Mouse (Mus musculus) embryonic facial prominence, embryonic 11.5 days (tissue): ENCODE results near the gene Gm7247. TPM values are rescaled to one million over a fixed set of nuclear protein-coding genes. Genes with fewer than 3 reads are reported as not detected.
"Not testable (repeated sequence)": the region's sequence is repeated elsewhere in the genome, so short reads cannot be mapped to it uniquely, and the experiment has no call there.

Source experiments
- ATAC-seq: fragments of 200-750 bp; cut with Nextera tagmentation; replicated peaks from 2 replicates; pipeline ENCODE4 v1.8.0; 2017; ENCODE audit warnings: low read depth; ENCODE audit not compliant: insufficient number of reproducible peaks, low FRiP score, low TSS enrichment
- DNase-seq: peaks from one replicate; pipeline ENCODE4 v3.0.0-alpha.2; 2015; ENCODE audit warnings: low spot score
- H3K27ac ChIP-seq: fragments of 300-500 bp; sonication (generic); replicated peaks from 2 replicates; pipeline ENCODE4 v1.5.1; 2014; ENCODE audit warnings: mild to moderate bottlenecking, low read depth, low read length, control low read depth
- H3K27me3 ChIP-seq: fragments of 300-500 bp; sonication (generic); 2 replicates; pipeline ENCODE4 v1.6.1; 2014; ENCODE audit warnings: mild to moderate bottlenecking, low read length, moderate library complexity, mixed read lengths; ENCODE audit not compliant: control insufficient read depth, insufficient read depth
- H3K36me3 ChIP-seq: fragments of 300-500 bp; sonication (generic); replicated peaks from 2 replicates; pipeline ENCODE4 v1.6.1; 2014; ENCODE audit warnings: low read depth, mild to moderate bottlenecking, low read length, moderate library complexity, mixed read lengths; ENCODE audit not compliant: control insufficient read depth, insufficient read depth
- H3K4me1 ChIP-seq: fragments of 300-500 bp; sonication (generic); 2 replicates; pipeline ENCODE4 v1.6.1; 2014; ENCODE audit warnings: low read length, mixed read lengths; ENCODE audit not compliant: control insufficient read depth, insufficient read depth
- H3K4me2 ChIP-seq: fragments of 300-500 bp; sonication (generic); 2 replicates; pipeline ENCODE4 v1.6.1; 2014; ENCODE audit warnings: low read depth, mild to moderate bottlenecking, control low read depth, low read length, moderate library complexity
- H3K4me3 ChIP-seq: fragments of 300-500 bp; sonication (generic); 2 replicates; pipeline ENCODE4 v1.5.1; 2014; ENCODE audit warnings: low read depth, low read length, control low read depth
- H3K9ac ChIP-seq: fragments of 300-500 bp; sonication (generic); replicated peaks from 2 replicates; pipeline ENCODE4 v1.6.1; 2014; ENCODE audit warnings: mild to moderate bottlenecking, control low read depth, low read length
- H3K9me3 ChIP-seq: fragments of 300-500 bp; sonication (generic); replicated peaks from 2 replicates; pipeline ENCODE4 v1.6.1; 2016; ENCODE audit warnings: mild to moderate bottlenecking, low read length, inconsistent platforms, mixed read lengths; ENCODE audit not compliant: control insufficient read depth
- WGBS: fragments of 180-500 bp; shearing (Covaris S2); extraction: QIAGEN DNeasy Blood & Tissue Kit; methylation state at CpG from one replicate; pipeline ENCODE4 v1.1.7; 2014; 5-methylcytosine and 5-hydroxymethylcytosine counted together
- polyA plus RNA-seq: library from polyadenylated mRNA; unstranded; fragments of >200 nt; fragmentation: Nextera tagmentation; extraction: Ambion mirVana; gene quantifications from 2 replicates; pipeline ENCODE4 v1.2.1, GENCODE M21; 2014

Gm7247 gene
- polyA plus RNA-seq, 1 experiment from 2014 or later = not detected

DNA sequence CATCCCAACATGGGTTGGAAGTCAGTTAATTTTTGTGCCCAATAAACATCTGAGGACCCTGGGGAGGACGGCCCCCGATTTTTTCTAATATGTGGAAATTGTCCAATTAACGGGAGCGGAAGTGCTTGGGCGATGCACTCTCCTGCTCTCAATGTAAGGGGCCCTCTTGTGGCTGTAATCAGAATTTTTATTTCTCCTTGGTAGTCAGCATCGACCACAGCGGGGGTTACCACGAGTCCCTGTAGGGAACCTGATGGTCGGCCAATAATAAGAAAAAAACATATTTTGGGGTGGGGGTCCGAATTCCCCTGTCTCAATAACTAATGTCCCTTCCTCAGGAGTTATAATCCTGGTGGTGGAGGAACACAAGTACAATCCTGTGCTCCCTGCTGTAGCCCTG, 118.7 kb downstream of the Gm7247 start:
- not testable (repeated sequence) for H3K36me3 ChIP-seq, H3K9ac ChIP-seq, H3K27ac ChIP-seq, DNase-seq, H3K4me1 ChIP-seq, H3K9me3 ChIP-seq, H3K4me3 ChIP-seq, H3K27me3 ChIP-seq, ATAC-seq, H3K4me2 ChIP-seq
- WGBS = 89% methylated on average over 10 of the region's 10 CpGs

DNA sequence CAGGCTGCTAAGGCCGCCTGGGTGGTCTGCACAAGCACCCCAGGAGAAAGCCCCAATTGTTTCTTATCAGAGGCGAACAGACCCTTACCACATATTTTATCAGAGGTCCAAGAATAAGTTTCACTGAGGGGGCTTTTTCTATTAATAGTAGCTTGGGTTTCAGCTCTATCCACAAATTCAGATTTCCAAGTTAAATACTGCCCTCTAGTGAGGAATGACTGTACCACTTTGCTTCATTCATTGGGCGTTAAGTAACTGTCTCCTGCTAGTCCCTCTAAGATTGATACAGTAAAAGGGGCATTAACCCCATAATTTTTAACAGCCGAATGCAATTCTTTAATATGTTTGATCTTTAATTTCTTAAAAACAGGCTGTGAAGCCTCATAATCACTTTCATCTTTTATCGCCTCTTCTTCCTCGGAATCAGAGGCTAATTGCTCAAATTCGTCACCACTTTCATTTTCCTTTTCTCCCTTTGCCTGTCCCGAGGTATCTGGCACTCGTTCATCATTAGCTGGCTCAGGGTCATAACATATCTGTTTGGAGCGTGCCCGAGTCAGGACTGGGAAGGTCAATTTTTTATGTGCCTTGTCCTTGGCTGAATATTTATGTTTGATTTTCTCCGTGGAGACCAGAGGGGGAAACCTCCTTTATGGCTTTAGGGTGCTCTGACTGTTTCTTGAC, 119.9 kb downstream of the Gm7247 start:
- not testable (repeated sequence) for H3K27me3 ChIP-seq, H3K4me3 ChIP-seq, H3K4me1 ChIP-seq, ATAC-seq, DNase-seq, H3K27ac ChIP-seq, H3K4me2 ChIP-seq, H3K9ac ChIP-seq, H3K36me3 ChIP-seq, H3K9me3 ChIP-seq
- WGBS = 91% methylated on average over 12 of the region's 12 CpGs

DNA sequence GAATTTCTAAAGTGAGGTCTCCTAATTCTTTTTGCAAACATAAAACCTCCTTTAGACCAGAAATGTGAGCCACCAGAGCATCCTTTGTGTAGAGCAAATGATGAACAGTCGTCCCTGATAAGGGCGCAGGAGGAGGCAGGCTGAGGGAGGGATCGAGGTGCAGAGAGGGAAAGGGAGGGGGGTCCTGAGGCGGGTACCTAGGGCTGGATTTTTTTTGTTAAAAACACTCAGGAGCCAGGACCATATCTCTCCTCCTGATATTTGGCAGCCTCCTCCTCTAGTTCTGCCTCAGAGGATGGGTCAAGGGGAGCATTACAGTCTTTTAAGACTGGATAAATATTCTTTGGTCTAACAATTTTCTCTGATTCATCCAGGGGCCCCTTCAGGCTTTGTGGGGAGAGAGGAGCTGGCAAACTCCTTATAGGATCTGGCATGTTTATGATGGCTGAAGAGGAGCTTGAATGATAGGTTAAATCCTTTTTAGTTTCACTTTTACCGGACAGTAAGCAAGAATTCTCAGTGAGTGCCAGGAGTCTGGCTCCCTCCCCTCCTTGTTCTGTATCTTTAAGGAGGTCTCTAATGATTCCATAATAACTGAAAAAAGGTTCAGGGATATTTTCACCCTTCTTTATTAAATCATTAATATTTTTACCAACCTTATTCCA, 120.6 kb downstream of the Gm7247 start:
- ATAC-seq = no peak
- 84% methylated on average over 5 of the region's 5 CpGs for WGBS

DNA sequence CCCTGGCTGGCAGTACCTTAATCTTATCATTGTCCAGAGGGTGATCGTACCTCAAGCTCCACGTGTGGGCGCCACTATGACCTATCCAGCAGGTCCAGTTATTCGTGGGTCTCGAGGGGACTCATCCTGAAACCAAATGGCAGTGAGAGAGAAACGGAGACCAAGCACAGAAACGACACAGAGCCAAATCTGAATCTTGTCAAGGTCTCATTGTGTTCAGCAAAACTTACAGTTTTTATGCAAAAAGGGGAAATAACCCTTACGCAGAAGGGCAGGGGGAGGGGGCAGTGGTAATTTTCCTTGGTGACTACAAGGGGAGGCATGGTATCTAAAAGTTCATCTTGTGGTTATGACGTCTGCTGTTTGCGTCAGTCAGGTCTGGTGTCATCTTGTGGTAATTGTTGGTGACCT, 121.4 kb downstream of the Gm7247 start:
- not testable (repeated sequence) for H3K4me1 ChIP-seq, H3K27ac ChIP-seq, H3K4me3 ChIP-seq, DNase-seq, H3K4me2 ChIP-seq, H3K27me3 ChIP-seq, H3K9ac ChIP-seq, ATAC-seq, H3K36me3 ChIP-seq, H3K9me3 ChIP-seq
- whole genome bisulfite sequencing = 65% methylated on average over 10 of the region's 10 CpGs

More for the DNA sequence above, 120.6 kb downstream of the Gm7247 start:
- Histone ChIP-seq H3K4me1 (no peaks in the 10 kb centered on the region), H3K9me3 (no peaks in the 10 kb centered on the region), H3K27me3 (no peaks in the 10 kb centered on the region), H3K27ac (no peak overlapping the region), H3K9ac (no peak overlapping the region), H3K36me3 (no peaks in the 10 kb centered on the region), H3K4me2 (no peak overlapping the region), H3K4me3 (no peak overlapping the region)
- no peak for DNase-seq

DNA sequence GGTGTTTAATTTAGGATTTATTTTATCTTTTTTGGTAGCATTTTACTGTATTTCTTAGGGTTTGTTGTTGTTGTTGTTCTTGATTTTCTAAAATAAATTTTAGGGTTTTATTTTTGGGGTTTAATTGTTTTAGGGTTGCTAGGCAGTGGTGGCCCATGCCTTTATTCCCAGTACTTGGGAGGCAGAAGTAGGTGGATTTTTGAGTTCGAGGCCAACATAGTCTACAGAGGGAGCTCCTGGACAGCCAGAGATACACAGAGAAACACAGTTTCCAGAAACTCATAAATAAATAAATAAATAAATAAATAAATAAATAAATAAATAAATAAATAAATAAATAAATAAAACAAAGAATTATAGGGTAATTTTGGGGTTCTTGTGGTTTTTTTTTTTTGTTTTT, 122.1 kb downstream of the Gm7247 start:
- Histone ChIP-seq H3K9me3 (no peaks in the 10 kb centered on the region), H3K27ac (no peak overlapping the region), H3K4me2 (no peak overlapping the region), H3K4me1 (no peaks in the 10 kb centered on the region), H3K9ac (no peak overlapping the region), H3K36me3 (no peaks in the 10 kb centered on the region), H3K27me3 (no peaks in the 10 kb centered on the region), H3K4me3 (no peak overlapping the region)
- no peak for DNase-seq
- no peak for ATAC-seq
- WGBS = 90% methylated on average over 1 of the region's 1 CpGs

DNA sequence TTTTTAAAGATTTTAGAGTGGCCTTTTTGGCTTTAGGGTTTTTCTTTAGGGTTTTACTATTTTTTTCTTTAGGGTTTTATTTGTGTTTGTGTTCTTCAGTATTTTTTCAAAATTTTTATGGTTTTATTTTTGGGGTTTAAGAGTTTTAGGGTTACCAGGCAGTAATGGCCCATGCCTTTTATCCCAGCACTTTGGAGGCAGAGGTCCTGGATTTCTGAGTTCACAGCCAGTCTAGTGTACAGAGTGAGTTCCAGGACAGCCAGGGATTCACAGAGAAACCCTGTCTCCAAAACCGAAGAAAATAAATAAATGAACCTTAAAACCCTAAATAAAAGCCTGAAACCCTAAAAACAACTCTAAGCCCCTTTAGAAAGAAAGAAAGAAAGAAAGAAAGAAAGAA, 124.6 kb downstream of the Gm7247 start:
- no peak overlapping the region for H3K4me2 ChIP-seq
- H3K27ac ChIP-seq = no peak overlapping the region
- no peaks in the 10 kb centered on the region for H3K36me3 ChIP-seq
- WGBS = 79% methylated on average over 1 of the region's 1 CpGs
- H3K4me1 ChIP-seq = no peaks in the 10 kb centered on the region
- ATAC-seq = no peak
- no peak for DNase-seq
- H3K9ac ChIP-seq = no peak overlapping the region
- no peak overlapping the region for H3K4me3 ChIP-seq
- H3K9me3 ChIP-seq = no peaks in the 10 kb centered on the region
- H3K27me3 ChIP-seq = no peaks in the 10 kb centered on the region

DNA sequence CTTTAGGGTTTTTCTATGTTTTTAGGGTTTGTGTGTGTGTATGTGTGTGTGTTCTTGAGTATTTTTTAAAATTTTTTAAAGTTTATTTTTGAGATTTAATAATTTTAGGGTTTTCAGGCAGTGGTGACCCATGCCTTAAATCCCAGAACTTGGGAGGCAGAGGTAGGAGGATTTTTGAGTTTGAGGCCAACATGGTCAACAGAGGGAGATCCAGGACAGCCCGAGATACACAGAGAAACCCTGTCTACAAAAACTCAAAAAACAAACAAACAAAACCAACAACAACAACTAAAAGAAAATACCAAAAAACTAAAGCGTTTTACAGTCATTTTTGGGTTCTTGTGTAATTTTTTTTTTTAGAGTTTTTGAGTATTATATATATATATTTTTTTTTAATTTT, 134.2 kb downstream of the Gm7247 start:
- no peak for ATAC-seq
- Histone ChIP-seq H3K9me3 (no peaks in the 10 kb centered on the region), H3K27me3 (no peaks in the 10 kb centered on the region), H3K27ac (no peak overlapping the region), H3K9ac (no peak overlapping the region), H3K36me3 (no peaks in the 10 kb centered on the region), H3K4me3 (no peak overlapping the region), H3K4me2 (no peak overlapping the region), H3K4me1 (no peaks in the 10 kb centered on the region)
- WGBS = 76% methylated on average over 2 of the region's 2 CpGs
- no peak for DNase-seq

DNA sequence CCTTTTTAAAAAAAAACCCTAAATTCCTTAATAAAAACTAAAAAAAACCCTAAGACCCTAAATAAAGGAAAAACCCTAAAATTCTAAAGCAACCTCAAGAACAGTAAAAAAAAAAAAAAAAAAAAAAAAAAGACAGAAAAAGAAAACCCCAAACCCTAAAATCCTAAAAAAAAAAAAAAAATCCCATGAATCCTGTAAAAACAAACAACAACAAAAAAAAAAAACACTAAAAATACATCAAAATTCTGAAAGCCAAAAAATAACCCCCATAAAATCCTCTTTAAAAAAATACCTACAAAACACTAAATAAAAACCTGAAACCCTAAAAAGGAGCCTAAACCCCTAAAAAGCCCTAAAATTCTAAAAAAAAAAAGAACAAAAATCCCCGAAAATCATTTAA, 135.4 kb downstream of the Gm7247 start:
- WGBS = 91% methylated on average over 1 of the region's 1 CpGs
- ATAC-seq = no peak

More for the DNA sequence above, 135.4 kb downstream of the Gm7247 start:
- Histone ChIP-seq H3K9me3 (no peaks in the 10 kb centered on the region), H3K27me3 (no peaks in the 10 kb centered on the region), H3K4me3 (no peak overlapping the region), H3K9ac (no peak overlapping the region), H3K36me3 (no peaks in the 10 kb centered on the region), H3K27ac (no peak overlapping the region), H3K4me1 (no peaks in the 10 kb centered on the region), H3K4me2 (no peak overlapping the region)
- DNase-seq = no peak
